Mouse (Mus musculus) lung, postnatal 0 days (tissue): ENCODE measurements around the gene Arhgef6.
A peak's percentile ranks its signal among the peaks of the same experiment; 100 is the strongest.

Experiments used
- CTCF ChIP-seq: IDR thresholded peaks from 2 replicates; pipeline ENCODE4 v1.5.1; 2016; ENCODE audit warnings: antibody characterized with exemption, mild to moderate bottlenecking
- EP300 ChIP-seq: IDR thresholded peaks from 2 replicates; pipeline ENCODE4 v1.6.1; 2016; ENCODE audit warnings: antibody characterized with exemption, mild to moderate bottlenecking, control low read depth

DNA sequence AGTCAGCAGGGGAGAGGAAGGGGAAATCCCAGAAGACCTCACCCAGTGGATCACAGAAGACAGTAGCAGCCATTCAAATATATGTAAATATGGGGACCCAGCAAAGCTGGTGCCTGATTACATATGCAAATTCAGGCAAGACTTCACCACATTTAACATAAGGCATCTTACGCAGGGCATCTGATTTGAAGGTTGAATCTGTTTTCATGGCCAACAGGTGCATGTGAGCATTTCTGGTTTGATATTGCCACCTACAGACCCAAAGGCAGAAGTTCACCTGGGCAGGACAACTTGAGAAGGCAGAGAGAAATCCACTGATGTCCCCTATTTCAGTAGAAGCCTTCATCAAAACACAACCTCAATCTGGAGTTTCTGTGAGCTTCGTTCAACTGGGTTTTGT is 77.8 kb downstream of the Arhgef6 start:
- TF ChIP-seq CTCF = peak; percentile 49
- TF ChIP-seq EP300 = no peak
